Mouse (Mus musculus) kidney, adult 9 months (tissue): ENCODE data around the gene Tmem256.
A peak's percentile ranks its signal among the peaks of the same experiment; 100 is the strongest.

Experiments
- DNase-seq: peaks from one replicate; pipeline ENCODE4 v3.0.0; 2022

The Tmem256 gene

DNA sequence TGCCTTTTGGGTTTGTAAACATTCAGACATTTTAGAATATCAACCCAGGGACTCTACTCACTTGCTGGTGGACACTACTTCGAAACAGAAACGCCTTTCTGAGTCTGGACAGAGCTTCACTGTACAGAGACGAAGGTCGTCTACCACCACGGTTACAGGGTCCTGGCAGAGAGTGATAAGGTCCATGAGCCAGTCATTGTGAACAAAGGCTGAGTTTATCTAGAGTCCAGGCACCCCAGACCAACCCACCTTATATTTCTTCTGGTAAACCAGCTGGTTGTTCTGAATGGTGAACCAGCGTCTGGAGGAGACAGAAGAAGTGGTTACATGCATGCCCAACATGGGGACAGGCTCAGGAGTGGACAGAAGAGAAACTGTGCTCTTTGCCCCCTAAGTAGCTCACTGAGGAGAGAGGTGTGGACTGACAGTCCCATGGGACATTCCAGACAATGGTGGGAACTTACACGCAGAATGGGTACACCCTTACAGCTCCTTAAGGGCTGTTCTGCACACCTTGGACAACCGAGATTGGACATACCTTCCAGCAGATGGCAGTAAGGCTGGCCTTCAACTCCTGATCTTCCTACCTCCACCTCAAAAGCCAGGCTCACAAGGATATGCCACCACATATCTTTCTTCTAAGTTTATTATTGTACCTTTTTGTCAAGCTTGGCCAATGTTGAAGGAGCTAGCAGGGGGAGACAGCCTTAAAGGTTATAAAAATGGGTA lies 48.8 kb downstream of the Tmem256 start:
- DNase-seq, result peak; percentile 66
